Mouse (Mus musculus) heart, embryonic 10.5 days (tissue): Measurements from ENCODE around the gene Fbxw7. TPM values are rescaled to one million over a fixed set of nuclear protein-coding genes. Genes with fewer than 3 reads are reported as not detected.

Experiments used
- DNase-seq: peaks from one replicate; pipeline ENCODE4 v3.0.0-alpha.2; 2017; ENCODE audit warnings: low spot score
- H3K27ac ChIP-seq: fragments of 300-500 bp; sonication (generic); 2 replicates; pipeline ENCODE4 v1.5.1; 2016; ENCODE audit warnings: mild to moderate bottlenecking
- H3K27me3 ChIP-seq: fragments of 300-500 bp; sonication (generic); 2 replicates; pipeline ENCODE4 v1.6.1; 2016; ENCODE audit warnings: mild to moderate bottlenecking; ENCODE audit not compliant: poor library complexity, insufficient read depth, severe bottlenecking
- H3K36me3 ChIP-seq: fragments of 300-500 bp; sonication (generic); 2 replicates; pipeline ENCODE4 v1.6.1; 2016; ENCODE audit warnings: mild to moderate bottlenecking, moderate library complexity
- H3K4me1 ChIP-seq: fragments of 300-500 bp; sonication (generic); 2 replicates; pipeline ENCODE4 v1.6.1; 2016; ENCODE audit warnings: mild to moderate bottlenecking
- H3K4me3 ChIP-seq: fragments of 300-500 bp; sonication (generic); 2 replicates; pipeline ENCODE4 v1.5.1; 2016; ENCODE audit warnings: mild to moderate bottlenecking, moderate library complexity
- H3K9me3 ChIP-seq: fragments of 300-500 bp; sonication (generic); 2 replicates; pipeline ENCODE4 v1.6.1; 2016; ENCODE audit warnings: mild to moderate bottlenecking, moderate library complexity
- WGBS: fragments of 180-500 bp; shearing (Covaris S2); methylation state at CpG from one replicate; pipeline ENCODE4 v1.1.7; 2016; 5-methylcytosine and 5-hydroxymethylcytosine counted together
- polyA plus RNA-seq: library from polyadenylated mRNA; unstranded; fragments of >200 nt; fragmentation: Nextera tagmentation; extraction: Ambion mirVana; gene quantifications from 2 replicates; pipeline ENCODE4 v1.2.1, GENCODE M21; 2016

Gene Fbxw7
- polyA plus RNA-seq, 1 experiment from 2014 or later = 7.9 TPM

- no peaks in the 10 kb centered on the region for H3K9me3 ChIP-seq
- no peak overlapping the region for H3K4me3 ChIP-seq
- H3K36me3 ChIP-seq = no peaks in the 10 kb centered on the region
Measured at GRCm38 (mm10) chr3:84808906-84809305, 6.2 kb upstream of the Fbxw7 start.

GRCm38 (mm10) chr3:84810803-84811202 is 4.3 kb upstream of the Fbxw7 start:
- no peaks in the 10 kb centered on the region for H3K9me3 ChIP-seq

More at GRCm38 (mm10) chr3:84808906-84809305, 6.2 kb upstream of the Fbxw7 start:
- H3K27ac ChIP-seq = no peak overlapping the region
- H3K27me3 ChIP-seq = peaks cover 3% of the 10 kb centered on the region; the same call in 1 of the 2 replicates
- no peak for DNase-seq
- H3K4me1 ChIP-seq = peaks cover 17% of the 10 kb centered on the region

GRCm38 (mm10) chr3:84813436-84814156 is 1.5 kb upstream of the Fbxw7 start:
- no peaks in the 10 kb centered on the region for H3K9me3 ChIP-seq
- H3K36me3 ChIP-seq = peaks cover 2% of the 10 kb centered on the region; the same call in 1 of the 2 replicates
- peaks cover 24% of the 10 kb centered on the region for H3K4me1 ChIP-seq
- peak overlapping the region; percentile 94 for H3K27ac ChIP-seq
- no peaks in the 10 kb centered on the region for H3K27me3 ChIP-seq
- WGBS = 1% methylated on average over 29 of the region's 29 CpGs
- H3K4me3 ChIP-seq = peak overlapping the region; percentile 97
- DNase-seq = no peak

More at GRCm38 (mm10) chr3:84810803-84811202, 4.3 kb upstream of the Fbxw7 start:
- peaks cover 18% of the 10 kb centered on the region for H3K4me1 ChIP-seq
- no peak for DNase-seq
- H3K36me3 ChIP-seq = no peaks in the 10 kb centered on the region
- H3K4me3 ChIP-seq = no peak overlapping the region
- no peak overlapping the region for H3K27ac ChIP-seq
- peaks cover 3% of the 10 kb centered on the region; the same call in 1 of the 2 replicates for H3K27me3 ChIP-seq

GRCm38 (mm10) chr3:84814157-84814761 is 809 bp upstream of the Fbxw7 start:
- Histone ChIP-seq H3K4me1 (peaks cover 24% of the 10 kb centered on the region), H3K27ac (peak overlapping the region; percentile 94), H3K9me3 (no peaks in the 10 kb centered on the region), H3K4me3 (peak overlapping the region; percentile 97), H3K36me3 (peaks cover 3% of the 10 kb centered on the region; the same call in 1 of the 2 replicates), H3K27me3 (no peaks in the 10 kb centered on the region)
- peak; percentile 99 for DNase-seq
- 0% methylated on average over 56 of the region's 60 CpGs for WGBS

- peak overlapping the region; percentile 94 for H3K27ac ChIP-seq
- peaks cover 3% of the 10 kb centered on the region; the same call in 1 of the 2 replicates for H3K36me3 ChIP-seq
- no peaks in the 10 kb centered on the region for H3K27me3 ChIP-seq
- DNase-seq = peak; percentile 77
- H3K4me1 ChIP-seq = peaks cover 24% of the 10 kb centered on the region
- no peaks in the 10 kb centered on the region for H3K9me3 ChIP-seq
- H3K4me3 ChIP-seq = peak overlapping the region; percentile 97
- under 1% methylated on average over 29 of the region's 29 CpGs for WGBS
Measured at GRCm38 (mm10) chr3:84815461-84815860, 393 bp downstream of the Fbxw7 start.

GRCm38 (mm10) chr3:84816951-84817350 is 1.9 kb downstream of the Fbxw7 start:
- H3K4me1 ChIP-seq = peaks cover 24% of the 10 kb centered on the region
- no peaks in the 10 kb centered on the region for H3K27me3 ChIP-seq
- 63% methylated on average over 1 of the region's 1 CpGs for WGBS
- H3K4me3 ChIP-seq = no peak overlapping the region
- peaks cover 3% of the 10 kb centered on the region; the same call in 1 of the 2 replicates for H3K36me3 ChIP-seq
- no peak overlapping the region for H3K27ac ChIP-seq
- DNase-seq = no peak
- H3K9me3 ChIP-seq = no peaks in the 10 kb centered on the region

GRCm38 (mm10) chr3:84820654-84821201 is 5.7 kb downstream of the Fbxw7 start:
- no peak overlapping the region for H3K4me3 ChIP-seq
- peaks cover 7% of the 10 kb centered on the region for H3K4me1 ChIP-seq
- no peaks in the 10 kb centered on the region for H3K9me3 ChIP-seq
- WGBS = 83% methylated on average over 2 of the region's 2 CpGs
- no peak for DNase-seq
- no peak overlapping the region for H3K27ac ChIP-seq
- peaks cover 3% of the 10 kb centered on the region; the same call in 1 of the 2 replicates for H3K36me3 ChIP-seq
- H3K27me3 ChIP-seq = no peaks in the 10 kb centered on the region

- WGBS = 42% methylated on average over 5 of the region's 5 CpGs
- no peak overlapping the region for H3K27ac ChIP-seq
Measured at GRCm38 (mm10) chr3:84825990-84826389, 10.9 kb downstream of the Fbxw7 start.

GRCm38 (mm10) chr3:84826405-84826804 is 11.3 kb downstream of the Fbxw7 start:
- Histone ChIP-seq H3K36me3 (no peaks in the 10 kb centered on the region), H3K27me3 (no peaks in the 10 kb centered on the region), H3K9me3 (no peaks in the 10 kb centered on the region), H3K4me3 (no peak overlapping the region), H3K27ac (no peak overlapping the region), H3K4me1 (no peaks in the 10 kb centered on the region)
- no peak for DNase-seq
- 85% methylated on average over 3 of the region's 3 CpGs for WGBS

More at GRCm38 (mm10) chr3:84825990-84826389, 10.9 kb downstream of the Fbxw7 start:
- no peak overlapping the region for H3K4me3 ChIP-seq
- no peaks in the 10 kb centered on the region for H3K4me1 ChIP-seq
- no peaks in the 10 kb centered on the region for H3K9me3 ChIP-seq
- no peaks in the 10 kb centered on the region for H3K36me3 ChIP-seq
- H3K27me3 ChIP-seq = no peaks in the 10 kb centered on the region
- DNase-seq = no peak

GRCm38 (mm10) chr3:84826938-84827337 is 11.9 kb downstream of the Fbxw7 start:
- no peaks in the 10 kb centered on the region for H3K36me3 ChIP-seq
- no peak for DNase-seq
- no peaks in the 10 kb centered on the region for H3K9me3 ChIP-seq
- WGBS = 81% methylated on average over 3 of the region's 3 CpGs
- H3K4me1 ChIP-seq = no peaks in the 10 kb centered on the region
- H3K4me3 ChIP-seq = no peak overlapping the region
- H3K27ac ChIP-seq = no peak overlapping the region
- H3K27me3 ChIP-seq = no peaks in the 10 kb centered on the region

GRCm38 (mm10) chr3:84827617-84828016 is 12.5 kb downstream of the Fbxw7 start:
- 85% methylated on average over 4 of the region's 4 CpGs for WGBS
- Histone ChIP-seq H3K27ac (no peak overlapping the region), H3K9me3 (no peaks in the 10 kb centered on the region), H3K4me3 (no peak overlapping the region), H3K4me1 (no peaks in the 10 kb centered on the region), H3K36me3 (no peaks in the 10 kb centered on the region), H3K27me3 (no peaks in the 10 kb centered on the region)
- no peak for DNase-seq

GRCm38 (mm10) chr3:84829366-84829765 is 14.3 kb downstream of the Fbxw7 start:
- H3K27ac ChIP-seq = no peak overlapping the region
- WGBS = 92% methylated on average over 1 of the region's 1 CpGs
- no peaks in the 10 kb centered on the region for H3K36me3 ChIP-seq
- H3K4me3 ChIP-seq = no peak overlapping the region
- H3K27me3 ChIP-seq = no peaks in the 10 kb centered on the region
- no peaks in the 10 kb centered on the region for H3K4me1 ChIP-seq
- DNase-seq = no peak
- H3K9me3 ChIP-seq = no peaks in the 10 kb centered on the region

- DNase-seq = no peak
- no peaks in the 10 kb centered on the region for H3K36me3 ChIP-seq
- H3K9me3 ChIP-seq = no peaks in the 10 kb centered on the region
- H3K4me1 ChIP-seq = no peaks in the 10 kb centered on the region
- no peak overlapping the region for H3K4me3 ChIP-seq
- H3K27me3 ChIP-seq = no peaks in the 10 kb centered on the region
- H3K27ac ChIP-seq = no peak overlapping the region
- 89% methylated on average over 5 of the region's 5 CpGs for WGBS
Measured at GRCm38 (mm10) chr3:84836029-84836428, 21.0 kb downstream of the Fbxw7 start.
